ENCODE assay signal across 23 mouse cellular contexts in the genomic region with DNA sequence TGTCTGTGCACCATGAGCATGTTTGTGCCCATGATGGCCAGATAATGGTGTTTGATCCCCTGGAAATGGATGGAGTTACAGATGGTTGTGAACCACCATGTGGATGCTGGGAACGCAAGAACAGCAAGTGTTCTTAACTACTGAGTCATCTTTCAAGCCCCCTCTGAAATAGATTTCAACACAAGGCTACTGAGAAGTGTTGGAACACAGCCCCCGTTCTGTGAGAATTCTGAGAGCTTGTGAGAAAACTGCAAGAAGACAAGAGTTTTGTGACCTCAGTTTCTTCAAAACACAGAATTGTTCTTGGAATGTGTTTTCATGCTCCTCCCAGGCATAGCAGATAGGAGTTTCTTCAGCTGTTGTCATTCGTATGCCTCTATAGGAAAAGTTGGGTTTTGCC.
"Had no signal": no experiment of that assay in that cellular context is flagged by ENCODE, and none has a peak within 500 bp of the region (broad histone marks: within the 10 kb centered on the region; RNA-seq: fewer than 3 reads in every experiment).

No protein-coding gene starts in this region.

- H3K4me1 ChIP-seq: heart, embryonic 10.5 days; heart, embryonic 12.5 days; hindbrain, embryonic 10.5 days; hindbrain, embryonic 12.5 days; intestine, embryonic 15.5 days; limb, embryonic 10.5 days; limb, embryonic 12.5 days had no signal

- H3K9me3 ChIP-seq: heart, embryonic 10.5 days; intestine, embryonic 15.5 days; limb, embryonic 10.5 days had no signal

- H3K36me3 ChIP-seq: hindbrain, embryonic 12.5 days; intestine, embryonic 15.5 days had no signal

- H3K27me3 ChIP-seq: heart, embryonic 12.5 days; hindbrain, embryonic 12.5 days; intestine, embryonic 15.5 days; limb, embryonic 12.5 days had no signal

- H3K4me3 ChIP-seq: heart, embryonic 10.5 days; heart, embryonic 12.5 days; hindbrain, embryonic 10.5 days; hindbrain, embryonic 12.5 days; intestine, embryonic 15.5 days; layer of hippocampus, adult 2 months; left cerebral cortex, adult 2 months; limb, embryonic 10.5 days; limb, embryonic 12.5 days had no signal

- DNase-seq: gastrocnemius, postnatal 14 days; gastrocnemius, postnatal 36 days; heart, adult 18-20 months; heart, postnatal 10 days; heart, postnatal 4 days; kidney, adult 18-20 months; kidney, adult 8-10 months; kidney, postnatal 10 days; kidney, postnatal 25 days; kidney, postnatal 4 days; liver had no signal

- ATAC-seq: hindbrain, embryonic 16.5 days; inflammation-experienced regulatory T-cells, adult 6 months; intestine, embryonic 15.5 days; intestine, postnatal 0 days had no signal
